ENCODE assay signal across 8 mouse cellular contexts in the genomic region with DNA sequence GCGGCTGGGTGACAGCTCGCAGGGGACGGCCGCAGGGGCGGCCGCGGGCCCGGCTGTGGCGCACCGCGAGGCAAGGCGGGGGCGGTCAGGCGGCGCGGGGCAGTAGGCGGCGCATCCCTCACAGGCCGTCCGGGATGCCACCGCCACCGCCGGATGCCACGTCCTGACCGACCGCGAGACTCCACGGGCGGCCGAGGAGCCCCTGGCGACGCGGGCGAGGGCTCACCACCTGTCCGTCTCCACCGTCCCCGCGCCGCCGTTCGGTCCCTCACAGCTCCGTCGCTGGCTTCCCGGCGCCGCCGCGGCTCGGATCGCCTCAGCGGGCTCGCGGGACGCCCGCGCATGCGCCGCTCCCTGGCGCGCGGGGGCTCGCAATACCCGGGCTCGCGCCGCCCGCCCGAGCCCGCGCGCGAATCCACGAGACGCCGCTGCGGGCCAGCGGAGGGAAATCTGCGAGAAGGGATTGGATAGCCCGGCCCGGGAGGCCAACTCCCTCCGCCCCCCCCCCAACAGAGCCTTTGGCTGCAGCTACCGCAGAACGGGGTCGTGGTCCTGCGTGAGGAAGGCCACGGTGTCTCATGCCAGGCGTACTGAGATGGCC. TPM values are rescaled to one million over a fixed set of nuclear protein-coding genes. Genes with fewer than 3 reads are reported as not detected.
DNase-seq lines count a peak whose midpoint lies in the region; ATAC-seq and TF ChIP-seq lines count a peak whose summit lies in the region.

A gene (minus strand): TSS at position 371 of the 601 bp plus-strand sequence.

- TF ChIP-seq CTCF in ES-Bruce4 (IDR thresholded peaks at IDR 0.05; ENCODE audit: low read depth, low read length) = no peak
- no peak for TF ChIP-seq CTCF in embryonic fibroblast, embryonic 13.5 days (IDR thresholded peaks at IDR 0.05; ENCODE audit: borderline replicate concordance, insufficient read depth, low read length)
- TF ChIP-seq CTCF in liver, postnatal 0 days (IDR thresholded peaks at IDR 0.05; ENCODE audit: low read depth) = no peak
- no peak for TF ChIP-seq CTCF in olfactory bulb, adult 2 months (IDR thresholded peaks at IDR 0.05; ENCODE audit: insufficient read depth, low read depth, low read length)

- no peak for TF ChIP-seq POLR2A in ES-Bruce4 (IDR thresholded peaks at IDR 0.05; ENCODE audit: insufficient read depth, low read length)
- no peak for TF ChIP-seq POLR2A in embryonic fibroblast, embryonic 13.5 days (IDR thresholded peaks at IDR 0.05; ENCODE audit: low read depth, low read length)
- TF ChIP-seq POLR2A in olfactory bulb, adult 2 months (IDR thresholded peaks at IDR 0.05; ENCODE audit: insufficient read depth, low read depth, low read length) = peak; percentile 96

- H3K4me1 ChIP-seq in ES-Bruce4 (ENCODE audit: control insufficient read depth, insufficient read depth, low read length) = no peaks in the 10 kb centered on the region
- H3K4me1 ChIP-seq in embryonic fibroblast, embryonic 13.5 days (ENCODE audit: control insufficient read depth, insufficient read depth, low read length) = peaks cover 4% of the 10 kb centered on the region
- H3K4me1 ChIP-seq in heart, embryonic 14.5 days (ENCODE audit: control insufficient read depth in 2 of 2, insufficient read depth in 2 of 2, low read length in 2 of 2) = peaks cover 2 to 5% of the 10 kb centered on the region in 2 experiments; a peak in 2 of 4 replicates
- peaks cover 6% of the 10 kb centered on the region for H3K4me1 ChIP-seq in liver, postnatal 0 days (ENCODE audit: insufficient read depth)
- H3K4me1 ChIP-seq in olfactory bulb, adult 2 months (ENCODE audit: control insufficient read depth, insufficient read depth, low read length) = peaks cover 8% of the 10 kb centered on the region

- H3K27me3 ChIP-seq in ES-Bruce4 (ENCODE audit: control insufficient read depth, insufficient read depth, low read length, poor library complexity, severe bottlenecking) = peaks cover 29% of the 10 kb centered on the region
- H3K27me3 ChIP-seq in heart, embryonic 14.5 days (ENCODE audit: control insufficient read depth, insufficient read depth, low read length) = peaks cover 91% of the 10 kb centered on the region
- H3K27me3 ChIP-seq in liver, postnatal 0 days (ENCODE audit: insufficient read depth, low read length) = peaks cover 81% of the 10 kb centered on the region

- no peaks in the 10 kb centered on the region for H3K36me3 ChIP-seq in ES-Bruce4 (ENCODE audit: control insufficient read depth, insufficient read depth, low read length, poor library complexity, severe bottlenecking)
- no peaks in the 10 kb centered on the region for H3K36me3 ChIP-seq in heart, embryonic 14.5 days (ENCODE audit: control insufficient read depth, insufficient read depth, low read length)
- no peaks in the 10 kb centered on the region for H3K36me3 ChIP-seq in liver, postnatal 0 days (replicated peaks; ENCODE audit: insufficient read depth, low read length)

- WGBS in heart, embryonic 14.5 days = under 1% methylated on average over 78 of the region's 87 CpGs
- 2% methylated on average over 81 of the region's 87 CpGs for WGBS in liver, postnatal 0 days (ENCODE audit: insufficient replicate concordance)
- under 1% methylated on average over 87 of the region's 87 CpGs for WGBS in olfactory bulb, adult 2 months

- no peak within 1 kb of the TSS for H3K27ac ChIP-seq in ES-Bruce4 (ENCODE audit: insufficient read depth, low read length)
- no peak within 1 kb of the TSS for H3K27ac ChIP-seq in embryonic fibroblast, embryonic 13.5 days (ENCODE audit: insufficient read depth, low read length)
- H3K27ac ChIP-seq in heart, embryonic 14.5 days (replicated peaks in 1 of 2; ENCODE audit: control insufficient read depth in 1 of 2, insufficient read depth in 1 of 2, low read depth in 2 of 2, low read length in 2 of 2) = no peak within 1 kb of the TSS
- H3K27ac ChIP-seq in liver, postnatal 0 days (ENCODE audit: low read depth) = no peak within 1 kb of the TSS
- peak within 1 kb of the TSS; percentile 89 for H3K27ac ChIP-seq in olfactory bulb, adult 2 months (ENCODE audit: insufficient read depth, low read depth, low read length)

- H3K9me3 ChIP-seq in ES-Bruce4 (replicated peaks; ENCODE audit: control insufficient read depth, insufficient read depth, low read length, poor library complexity, severe bottlenecking) = no peaks in the 10 kb centered on the region
- H3K9me3 ChIP-seq in heart, embryonic 14.5 days (ENCODE audit: control insufficient read depth, low read length) = no peaks in the 10 kb centered on the region
- no peaks in the 10 kb centered on the region for H3K9me3 ChIP-seq in liver, postnatal 0 days (ENCODE audit: low read length)

- peak; percentile 94 for DNase-seq in brain, adult 2 months (ENCODE audit: low read depth, low spot score)
- peak; percentile 73 to 85 for DNase-seq in layer of hippocampus, adult 18-20 months (ENCODE audit: low spot score in 2 of 2)
- DNase-seq in liver, postnatal 0 days = peak; percentile 53
- DNase-seq in urinary bladder, postnatal 4 days (ENCODE audit: low spot score in 2 of 2) = peak; percentile 46 to 62

- peak; percentile 69; the same call in 1 of the 2 replicates for ATAC-seq in heart, embryonic 14.5 days (ENCODE audit: insufficient number of reproducible peaks, insufficient read depth, low FRiP score, low read depth)
- peak; percentile 43 for ATAC-seq in liver, postnatal 0 days

- TF ChIP-seq EP300 in ES-Bruce4 (IDR thresholded peaks at IDR 0.05; ENCODE audit: insufficient read depth, low read depth, low read length) = no peak
- no peak for TF ChIP-seq EP300 in liver, postnatal 0 days (IDR thresholded peaks at IDR 0.05; ENCODE audit: low read depth)

- peak within 1 kb of the TSS; percentile 85 for H3K4me3 ChIP-seq in ES-Bruce4 (ENCODE audit: low read depth, low read length)
- H3K4me3 ChIP-seq in embryonic fibroblast, embryonic 13.5 days (ENCODE audit: insufficient read depth, low read length) = peak within 1 kb of the TSS; percentile 41
- peak within 1 kb of the TSS; percentile 57 to 66 for H3K4me3 ChIP-seq in heart, embryonic 14.5 days (ENCODE audit: control insufficient read depth in 1 of 2, insufficient read depth in 1 of 2, low read depth in 1 of 2, low read length in 2 of 2)
- H3K4me3 ChIP-seq in liver, postnatal 0 days (ENCODE audit: low read depth, low read length) = peak within 1 kb of the TSS; percentile 49
- peak within 1 kb of the TSS; percentile 99 for H3K4me3 ChIP-seq in olfactory bulb, adult 2 months (ENCODE audit: insufficient read depth, low read depth, low read length)

- H3K4me2 ChIP-seq in heart, embryonic 14.5 days (ENCODE audit: low read length) = peak within 1 kb of the TSS; percentile 98
- peak within 1 kb of the TSS; percentile 78 for H3K4me2 ChIP-seq in liver, postnatal 0 days (ENCODE audit: low read depth, low read length)

- peak within 1 kb of the TSS; percentile 99 for H3K9ac ChIP-seq in ES-Bruce4 (ENCODE audit: low read depth, poor library complexity, severe bottlenecking)
- peak within 1 kb of the TSS; percentile 61 for H3K9ac ChIP-seq in heart, embryonic 14.5 days (ENCODE audit: low read length)
- H3K9ac ChIP-seq in liver, postnatal 0 days (replicated peaks) = no peak within 1 kb of the TSS

RNA-seq across cellular contexts. Expression of the gene that starts here (rescaled TPM):
- 4.5 and 6.3 TPM in 2 replicates for polyA plus RNA-seq in ES-Bruce4 (2011; ENCODE audit: insufficient read depth, insufficient read length, low read depth, missing spikeins)
- polyA plus RNA-seq in embryonic fibroblast, embryonic 13.5 days (2011; ENCODE audit: insufficient read length, low read depth, missing spikeins) = 0.12 and 0.18 TPM in 2 replicates
- 0.15 and 0.42 TPM in 2 replicates for polyA plus RNA-seq in heart, embryonic 14.5 days (2014; fragmentation: Nextera tagmentation; extraction: Ambion mirVana)
- 100 to 1,000 TPM; 105 to 112 TPM for total RNA-seq in layer of hippocampus, adult 18-20 months (2021)
- polyA plus RNA-seq in liver, postnatal 0 days (2015; fragmentation: Nextera tagmentation; extraction: Ambion mirVana) = 0.02 TPM in 1 of 2 replicates, not detected in the other
- polyA plus RNA-seq in olfactory bulb, adult 2 months (2012; ENCODE audit: insufficient read depth, insufficient read length, low replicate concordance, missing spikeins) = 452 TPM in 1 of 2 replicates, not detected in the other

Comparison
In these comparisons a context has a peak if more than half of its experiments do, and no peak if none do; other contexts are left out.
1. RNA of the gene that starts here (polyA plus RNA-seq): 452 TPM in olfactory bulb, adult 2 months; 4.5 to 6.3 TPM in ES-Bruce4, 0.15 to 0.42 TPM in heart, embryonic 14.5 days, 0.12 to 0.18 TPM in embryonic fibroblast, embryonic 13.5 days and 0.02 TPM in liver, postnatal 0 days; every median in the first group is over 10 times any median in the second.
2. Peak in ATAC-seq, H3K4me3 ChIP-seq, H3K9ac ChIP-seq and H3K4me2 ChIP-seq in heart, embryonic 14.5 days; RNA of the gene not detected or under 1 TPM.
3. Peak in DNase-seq, ATAC-seq, H3K4me3 ChIP-seq and H3K4me2 ChIP-seq in liver, postnatal 0 days; RNA of the gene not detected or under 1 TPM.
4. H3K4me3 ChIP-seq: peak in every context shown above with its lines; median percentile 99 in olfactory bulb, adult 2 months; 85 in ES-Bruce4; 62 in heart, embryonic 14.5 days; 49 in liver, postnatal 0 days; 41 in embryonic fibroblast, embryonic 13.5 days.
5. Peak in every context shown above with its lines, with median percentiles within 50 percentile points of each other: DNase-seq.